Comparison of ENCODE assay signal across 19 mouse cellular contexts in genomic region chrX:102319696-102320095, GRCm38 (mm10).
A peak's percentile ranks its signal among the peaks of the same experiment; 100 is the strongest.
DNase-seq lines count a peak whose midpoint lies in the region; ATAC-seq and TF ChIP-seq lines count a peak whose summit lies in the region.
"Had no signal": no experiment of that assay in that cellular context is flagged by ENCODE, and none has a peak within 500 bp of the region (broad histone marks: within the 10 kb centered on the region; RNA-seq: fewer than 3 reads in every experiment).

No protein-coding gene starts in this region.

- no peak overlapping the region for H3K4me2 ChIP-seq in hindbrain, embryonic 11.5 days (replicated peaks; ENCODE audit: low read depth, low read length)
- H3K4me2 ChIP-seq: forebrain, embryonic 15.5 days; hindbrain, embryonic 13.5 days; intestine, embryonic 15.5 days; limb, embryonic 15.5 days; midbrain, embryonic 11.5 days; neural tube, embryonic 15.5 days had no signal

- no peaks in the 10 kb centered on the region for H3K79me3 ChIP-seq in C2C12 (ENCODE audit: low read depth)

- peak; percentile 7 for DNase-seq in gastrocnemius, postnatal 25 days
- DNase-seq in gastrocnemius, adult 8-10 months (ENCODE audit: low spot score in 2 of 2): no peak
- peak; percentile 15 for DNase-seq in layer of hippocampus, adult 9-11 months
- DNase-seq in layer of hippocampus, postnatal 36 days: no peak
- DNase-seq in brain, adult 2 months (ENCODE audit: low read depth, low spot score): peak; percentile 47
- no peak for DNase-seq in hindbrain, embryonic 11.5 days (ENCODE audit: low spot score)
- no peak for DNase-seq in T-cell, adult 2 months (ENCODE audit: low spot score)
- DNase-seq: B cell, adult 2 months; cerebellum, postnatal 10 days; thymus, postnatal 36 days had no signal

- no peak overlapping the region for H3K27ac ChIP-seq in hindbrain, embryonic 11.5 days (ENCODE audit: low read depth, low read length)
- H3K27ac ChIP-seq: forebrain, embryonic 15.5 days; hindbrain, embryonic 13.5 days; intestine, embryonic 15.5 days; limb, embryonic 15.5 days; macrophage; neural tube, embryonic 15.5 days had no signal

- no peaks in the 10 kb centered on the region for H3K4me1 ChIP-seq in hindbrain, embryonic 11.5 days (replicated peaks; ENCODE audit: control insufficient read depth, insufficient read depth, low read length)
- H3K4me1 ChIP-seq: forebrain, embryonic 15.5 days; hindbrain, embryonic 13.5 days; intestine, embryonic 15.5 days; limb, embryonic 15.5 days; neural tube, embryonic 15.5 days had no signal

- H3ac ChIP-seq in C2C12 (ENCODE audit: control insufficient read depth, insufficient read length, low read depth): no peak overlapping the region

- no peak for ATAC-seq in hindbrain, embryonic 11.5 days (ENCODE audit: low FRiP score)
- ATAC-seq: forebrain, embryonic 15.5 days; intestine, embryonic 15.5 days had no signal

- no peaks in the 10 kb centered on the region for H3K27me3 ChIP-seq in C2C12 (ENCODE audit: control insufficient read depth, insufficient read depth, insufficient read length)
- H3K27me3 ChIP-seq in hindbrain, embryonic 11.5 days (ENCODE audit: control insufficient read depth, insufficient read depth, low read length): 0 out of 2 replicates have a peak, but pooled peaks cover 2% of the 10 kb centered on the region
- H3K27me3 ChIP-seq: forebrain, embryonic 15.5 days; intestine, embryonic 15.5 days had no signal

- 40% methylated on average over 3 of the region's 3 CpGs for WGBS in hindbrain, embryonic 11.5 days

- H3K9me3 ChIP-seq in hindbrain, embryonic 11.5 days (ENCODE audit: control insufficient read depth, low read length): no peaks in the 10 kb centered on the region
- H3K9me3 ChIP-seq: forebrain, embryonic 15.5 days; hindbrain, embryonic 13.5 days; intestine, embryonic 15.5 days; limb, embryonic 15.5 days; neural tube, embryonic 15.5 days had no signal

- H3K9ac ChIP-seq in hindbrain, embryonic 11.5 days (ENCODE audit: low read depth, low read length): no peak overlapping the region
- H3K9ac ChIP-seq: forebrain, embryonic 15.5 days; hindbrain, embryonic 13.5 days; intestine, embryonic 15.5 days; limb, embryonic 15.5 days; neural tube, embryonic 15.5 days had no signal

- TF ChIP-seq CTCF in C2C12 (IDR thresholded peaks at IDR 0.05; ENCODE audit: control insufficient read depth, insufficient read depth, insufficient read length): no peak

- no peak overlapping the region for H3K4me3 ChIP-seq in C2C12 (ENCODE audit: insufficient read depth, poor library complexity, severe bottlenecking)
- H3K4me3 ChIP-seq in hindbrain, embryonic 11.5 days (ENCODE audit: low read depth, low read length): no peak overlapping the region
- H3K4me3 ChIP-seq: erythroblast, embryonic 14.5 days; forebrain, embryonic 15.5 days; hindbrain, embryonic 13.5 days; intestine, embryonic 15.5 days; limb, embryonic 15.5 days; neural tube, embryonic 15.5 days had no signal

- no peaks in the 10 kb centered on the region for H3K36me3 ChIP-seq in C2C12 (ENCODE audit: control insufficient read depth, insufficient read depth)
- no peaks in the 10 kb centered on the region for H3K36me3 ChIP-seq in hindbrain, embryonic 11.5 days (ENCODE audit: control insufficient read depth, insufficient read depth, low read length)
- H3K36me3 ChIP-seq: forebrain, embryonic 15.5 days; hindbrain, embryonic 13.5 days; intestine, embryonic 15.5 days; limb, embryonic 15.5 days; neural tube, embryonic 15.5 days had no signal

- H3K79me2 ChIP-seq in C2C12 (ENCODE audit: control insufficient read depth, insufficient read depth): no peaks in the 10 kb centered on the region

TF ChIP-seq in C2C12, 6 proteins besides CTCF, POLR2A, EP300 and RAD21:
- TF ChIP-seq MYOG (IDR thresholded peaks at IDR 0.05; ENCODE audit: control insufficient read depth, extremely low read depth, insufficient read length) (no peak), MYOD1 (IDR thresholded peaks at IDR 0.05; ENCODE audit: control insufficient read depth, insufficient read length, low read depth) (peak; percentile 28)

Comparison
In these comparisons a context has a peak if more than half of its experiments do, and no peak if none do; other contexts are left out.
1. DNase-seq: peak in gastrocnemius, postnatal 25 days (single experiment), layer of hippocampus, adult 9-11 months (single experiment) and brain, adult 2 months (single experiment); none in gastrocnemius, adult 8-10 months (0 of 2), layer of hippocampus, postnatal 36 days (0 of 2), hindbrain, embryonic 11.5 days (single experiment) and T-cell, adult 2 months (single experiment).